Mouse (Mus musculus) kidney, postnatal 0 days (tissue): ENCODE measurements around the gene Trim37. TPM values are rescaled to one million over a fixed set of nuclear protein-coding genes. Genes with fewer than 3 reads are reported as not detected.

Source experiments
- ATAC-seq: fragments of 200-750 bp; cut with Nextera tagmentation; replicated peaks from 2 replicates; pipeline ENCODE4 v1.8.0; 2017; ENCODE audit warnings: low read depth, moderate number of reproducible peaks, moderate TSS enrichment, moderate library complexity; ENCODE audit not compliant: low FRiP score
- DNase-seq: peaks from one replicate; pipeline ENCODE4 v3.0.0-alpha.2; 2016; ENCODE audit warnings: low spot score
- H3K27ac ChIP-seq: fragments of 300-500 bp; sonication (generic); 2 replicates; pipeline ENCODE4 v1.5.1; 2014; ENCODE audit warnings: mild to moderate bottlenecking
- H3K27me3 ChIP-seq: fragments of 300-500 bp; sonication (generic); 2 replicates; pipeline ENCODE4 v1.6.1; 2014; ENCODE audit warnings: low read length, mixed read lengths; ENCODE audit not compliant: insufficient read depth
- H3K36me3 ChIP-seq: fragments of 300-500 bp; sonication (generic); 2 replicates; pipeline ENCODE4 v1.6.1; 2014; ENCODE audit warnings: low read length, mixed read lengths; ENCODE audit not compliant: insufficient read depth
- H3K4me1 ChIP-seq: fragments of 300-500 bp; sonication (generic); replicated peaks from 2 replicates; pipeline ENCODE4 v1.6.1; 2014; ENCODE audit warnings: antibody characterized with exemption, low read length, mixed read lengths; ENCODE audit not compliant: insufficient read depth
- H3K4me2 ChIP-seq: fragments of 300-500 bp; sonication (generic); 2 replicates; pipeline ENCODE4 v1.6.1; 2014; ENCODE audit warnings: mild to moderate bottlenecking, low read length, moderate library complexity, mixed read lengths
- H3K4me3 ChIP-seq: fragments of 300-500 bp; sonication (generic); replicated peaks from 2 replicates; pipeline ENCODE4 v1.5.1; 2014; ENCODE audit warnings: low read depth, low read length
- H3K9ac ChIP-seq: fragments of 300-500 bp; sonication (generic); 2 replicates; pipeline ENCODE4 v1.6.1; 2014; ENCODE audit warnings: low read depth, low read length
- H3K9me3 ChIP-seq: fragments of 300-500 bp; sonication (generic); replicated peaks from 2 replicates; pipeline ENCODE4 v1.6.1; 2016; ENCODE audit warnings: low read length, inconsistent platforms, mixed read lengths
- CTCF ChIP-seq: IDR thresholded peaks from 2 replicates; pipeline ENCODE4 v1.5.1; 2016; ENCODE audit warnings: antibody characterized with exemption, low read depth, mild to moderate bottlenecking, moderate library complexity
- WGBS: fragments of 180-500 bp; shearing (Covaris S2); extraction: QIAGEN DNeasy Blood & Tissue Kit; methylation state at CpG from one replicate; pipeline ENCODE4 v1.1.7; 2014; 5-methylcytosine and 5-hydroxymethylcytosine counted together
- polyA plus RNA-seq: library from polyadenylated mRNA; unstranded; fragments of >200 nt; fragmentation: Nextera tagmentation; extraction: Ambion mirVana; gene quantifications from 2 replicates; pipeline ENCODE4 v1.2.1, GENCODE M21; 2015

The Trim37 gene
- polyA plus RNA-seq, 1 experiment from 2014 or later: 19.8 TPM

GRCm38 (mm10) chr11:87126281-87126823 lies 525 bp upstream of the Trim37 start:
- peaks cover 13% of the 10 kb centered on the region for H3K36me3 ChIP-seq
- H3K4me1 ChIP-seq: 0 out of 2 replicates have a peak, but pooled peaks cover 9% of the 10 kb centered on the region
- peak overlapping the region; percentile 71 for H3K9ac ChIP-seq
- peak overlapping the region; percentile 57 for H3K4me2 ChIP-seq
- no peak for ATAC-seq
- WGBS: under 1% methylated on average over 12 of the region's 12 CpGs
- H3K27me3 ChIP-seq: no peaks in the 10 kb centered on the region
- H3K4me3 ChIP-seq: peak overlapping the region; percentile 77
- DNase-seq: peak; percentile 52
- no peak for TF ChIP-seq CTCF
- H3K27ac ChIP-seq: peak overlapping the region; percentile 81
- no peaks in the 10 kb centered on the region for H3K9me3 ChIP-seq

GRCm38 (mm10) chr11:87136233-87136632 lies 9.4 kb downstream of the Trim37 start:
- Histone ChIP-seq H3K27ac (no peak overlapping the region), H3K4me3 (no peak overlapping the region), H3K9ac (no peak overlapping the region), H3K9me3 (no peaks in the 10 kb centered on the region), H3K4me2 (no peak overlapping the region), H3K27me3 (no peaks in the 10 kb centered on the region), H3K4me1 (no peaks in the 10 kb centered on the region), H3K36me3 (peaks cover 10% of the 10 kb centered on the region; the same call in 1 of the 2 replicates)
- 79% methylated on average over 4 of the region's 4 CpGs for WGBS
- DNase-seq: no peak
- ATAC-seq: no peak
- TF ChIP-seq CTCF: no peak

GRCm38 (mm10) chr11:87158012-87158411 lies 31.1 kb downstream of the Trim37 start:
- no peak for TF ChIP-seq CTCF
- Histone ChIP-seq H3K27ac (no peak overlapping the region), H3K36me3 (no peaks in the 10 kb centered on the region), H3K4me3 (no peak overlapping the region), H3K9me3 (no peaks in the 10 kb centered on the region), H3K4me1 (no peaks in the 10 kb centered on the region), H3K27me3 (no peaks in the 10 kb centered on the region), H3K9ac (no peak overlapping the region), H3K4me2 (no peak overlapping the region)
- ATAC-seq (no peak), DNase-seq (no peak)
- WGBS: 93% methylated on average over 2 of the region's 2 CpGs

GRCm38 (mm10) chr11:87162687-87163086 lies 35.8 kb downstream of the Trim37 start:
- ATAC-seq: no peak
- Histone ChIP-seq H3K4me3 (no peak overlapping the region), H3K9me3 (no peaks in the 10 kb centered on the region), H3K4me1 (no peaks in the 10 kb centered on the region), H3K27ac (no peak overlapping the region), H3K36me3 (0 out of 2 replicates have a peak, but pooled peaks cover 7% of the 10 kb centered on the region), H3K4me2 (no peak overlapping the region), H3K9ac (no peak overlapping the region), H3K27me3 (no peaks in the 10 kb centered on the region)
- WGBS: 89% methylated on average over 4 of the region's 4 CpGs
- no peak for TF ChIP-seq CTCF
- DNase-seq: no peak

GRCm38 (mm10) chr11:87163751-87164150 lies 36.9 kb downstream of the Trim37 start:
- no peak for TF ChIP-seq CTCF
- H3K4me2 ChIP-seq: no peak overlapping the region
- H3K36me3 ChIP-seq: 0 out of 2 replicates have a peak, but pooled peaks cover 10% of the 10 kb centered on the region
- no peak for DNase-seq
- no peaks in the 10 kb centered on the region for H3K27me3 ChIP-seq
- no peak overlapping the region for H3K4me3 ChIP-seq
- no peak overlapping the region for H3K27ac ChIP-seq
- no peaks in the 10 kb centered on the region for H3K4me1 ChIP-seq
- no peak overlapping the region for H3K9ac ChIP-seq
- no peaks in the 10 kb centered on the region for H3K9me3 ChIP-seq
- ATAC-seq: no peak

- no peaks in the 10 kb centered on the region for H3K4me1 ChIP-seq
- no peak overlapping the region for H3K9ac ChIP-seq
- no peak for DNase-seq
- no peaks in the 10 kb centered on the region for H3K27me3 ChIP-seq
- 84% methylated on average over 5 of the region's 5 CpGs for WGBS
- H3K36me3 ChIP-seq: peaks cover 3% of the 10 kb centered on the region; the same call in 1 of the 2 replicates
- ATAC-seq: no peak
- no peak overlapping the region for H3K4me2 ChIP-seq
- no peak for TF ChIP-seq CTCF
- H3K4me3 ChIP-seq: no peak overlapping the region
- no peaks in the 10 kb centered on the region for H3K9me3 ChIP-seq
- H3K27ac ChIP-seq: no peak overlapping the region
Measured at GRCm38 (mm10) chr11:87173625-87174024, 46.7 kb downstream of the Trim37 start.

- Histone ChIP-seq H3K9me3 (no peaks in the 10 kb centered on the region), H3K9ac (no peak overlapping the region), H3K4me1 (no peaks in the 10 kb centered on the region), H3K36me3 (no peaks in the 10 kb centered on the region; the same call in 1 of the 2 replicates), H3K4me2 (no peak overlapping the region), H3K27me3 (no peaks in the 10 kb centered on the region), H3K27ac (no peak overlapping the region), H3K4me3 (no peak overlapping the region)
- TF ChIP-seq CTCF: no peak
- no peak for ATAC-seq
- WGBS: 95% methylated on average over 4 of the region's 4 CpGs
- DNase-seq: no peak
Measured at GRCm38 (mm10) chr11:87175031-87175430, 48.2 kb downstream of the Trim37 start.
